Mouse (Mus musculus) forebrain, embryonic 16.5 days (tissue): Measurements from ENCODE around the gene Slc7a15. TPM values are rescaled to one million over a fixed set of nuclear protein-coding genes. Genes with fewer than 3 reads are reported as not detected.
A peak's percentile ranks its signal among the peaks of the same experiment; 100 is the strongest.
"Not testable (repeated sequence)": the region's sequence is repeated elsewhere in the genome, so short reads cannot be mapped to it uniquely, and the experiment has no call there.

Experiments used
- ATAC-seq: fragments of 200-750 bp; cut with Nextera tagmentation; 2 replicates; pipeline ENCODE4 v1.8.0; 2017; ENCODE audit warnings: mild to moderate bottlenecking, moderate library complexity
- H3K27ac ChIP-seq: fragments of 300-500 bp; sonication (generic); 2 replicates; pipeline ENCODE4 v1.5.1; 2014; ENCODE audit warnings: low read length, control low read depth
- H3K27me3 ChIP-seq: fragments of 300-500 bp; sonication (generic); replicated peaks from 2 replicates; pipeline ENCODE4 v1.6.1; 2014; ENCODE audit warnings: low read length; ENCODE audit not compliant: control insufficient read depth, insufficient read depth
- H3K36me3 ChIP-seq: fragments of 300-500 bp; sonication (generic); 2 replicates; pipeline ENCODE4 v1.6.1; 2014; ENCODE audit not compliant: control insufficient read depth, insufficient read depth
- H3K4me1 ChIP-seq: fragments of 300-500 bp; sonication (generic); replicated peaks from 2 replicates; pipeline ENCODE4 v1.6.1; 2014; ENCODE audit warnings: low read length; ENCODE audit not compliant: control insufficient read depth, insufficient read depth
- H3K4me2 ChIP-seq: fragments of 300-500 bp; sonication (generic); 2 replicates; pipeline ENCODE4 v1.6.1; 2014; ENCODE audit warnings: mild to moderate bottlenecking, low read length, control low read depth
- H3K4me3 ChIP-seq: fragments of 300-500 bp; sonication (generic); replicated peaks from 2 replicates; pipeline ENCODE4 v1.5.1; 2014; ENCODE audit warnings: mild to moderate bottlenecking, low read length, control low read depth
- H3K9ac ChIP-seq: fragments of 300-500 bp; sonication (generic); replicated peaks from 2 replicates; pipeline ENCODE4 v1.6.1; 2014; ENCODE audit warnings: low read depth, low read length, control low read depth
- H3K9me3 ChIP-seq: fragments of 300-500 bp; sonication (generic); 2 replicates; pipeline ENCODE4 v1.6.1; 2016; ENCODE audit warnings: low read length; ENCODE audit not compliant: control insufficient read depth
- WGBS: fragments of 180-500 bp; shearing (Covaris S2); extraction: QIAGEN DNeasy Blood & Tissue Kit; methylation state at CpG from one replicate; pipeline ENCODE4 v1.1.7; 2014; 5-methylcytosine and 5-hydroxymethylcytosine counted together
- polyA plus RNA-seq: library from polyadenylated mRNA; unstranded; fragments of >200 nt; fragmentation: Nextera tagmentation; extraction: Ambion mirVana; gene quantifications from 2 replicates; pipeline ENCODE4 v1.2.1, GENCODE M21; 2015

Slc7a15 gene
- not detected in 2 replicates for polyA plus RNA-seq

- 93% methylated on average over 7 of the region's 7 CpGs for WGBS
- ATAC-seq, H3K4me3 ChIP-seq, H3K27me3 ChIP-seq, H3K4me2 ChIP-seq, H3K9me3 ChIP-seq, H3K4me1 ChIP-seq, H3K36me3 ChIP-seq, H3K9ac ChIP-seq, H3K27ac ChIP-seq: not testable (repeated sequence)
Observed at GRCm38 (mm10) chr12:8598966-8599365, at the start of gene Slc7a15. Gene Slc7a15, minus strand, starts transcription at chr12:8599066.

- not testable (repeated sequence) for H3K27me3 ChIP-seq, H3K9ac ChIP-seq, H3K36me3 ChIP-seq, H3K27ac ChIP-seq, H3K4me2 ChIP-seq, H3K4me3 ChIP-seq, ATAC-seq, H3K4me1 ChIP-seq, H3K9me3 ChIP-seq
- 75% methylated on average over 8 of the region's 8 CpGs for WGBS
Observed at GRCm38 (mm10) chr12:8648211-8648610, 49.3 kb upstream of the Slc7a15 start.

GRCm38 (mm10) chr12:8641425-8641735 is 42.5 kb upstream of the Slc7a15 start:
- Histone ChIP-seq H3K4me2 (peak overlapping the region; percentile 52), H3K36me3 (no peaks in the 10 kb centered on the region), H3K27ac (peak overlapping the region; percentile 6), H3K9me3 (no peaks in the 10 kb centered on the region), H3K4me3 (peak overlapping the region; percentile 98), H3K27me3 (no peaks in the 10 kb centered on the region), H3K9ac (peak overlapping the region; percentile 99), H3K4me1 (no peaks in the 10 kb centered on the region)
- peak; percentile 51 for ATAC-seq
- whole genome bisulfite sequencing: 4% methylated on average over 10 of the region's 10 CpGs

- under 1% methylated on average over 46 of the region's 47 CpGs for WGBS
- peak; percentile 99 for ATAC-seq
Observed at GRCm38 (mm10) chr12:8640711-8641424, 42.0 kb upstream of the Slc7a15 start.

GRCm38 (mm10) chr12:8640186-8640585 is 41.3 kb upstream of the Slc7a15 start:
- not testable (repeated sequence) for ATAC-seq, H3K27ac ChIP-seq, H3K36me3 ChIP-seq

More at GRCm38 (mm10) chr12:8640711-8641424, 42.0 kb upstream of the Slc7a15 start:
- Histone ChIP-seq H3K4me1 (no peaks in the 10 kb centered on the region), H3K27me3 (no peaks in the 10 kb centered on the region), H3K27ac (peak overlapping the region; percentile 98), H3K9ac (peak overlapping the region; percentile 99), H3K36me3 (no peaks in the 10 kb centered on the region), H3K9me3 (no peaks in the 10 kb centered on the region), H3K4me2 (peak overlapping the region; percentile 52), H3K4me3 (peak overlapping the region; percentile 98)

GRCm38 (mm10) chr12:8638411-8639087 is 39.7 kb upstream of the Slc7a15 start:
- not testable (repeated sequence) for H3K36me3 ChIP-seq, H3K4me2 ChIP-seq, H3K27me3 ChIP-seq, ATAC-seq, H3K4me1 ChIP-seq, H3K9me3 ChIP-seq, H3K4me3 ChIP-seq, H3K27ac ChIP-seq, H3K9ac ChIP-seq
- WGBS: 76% methylated on average over 10 of the region's 10 CpGs

More at GRCm38 (mm10) chr12:8640186-8640585, 41.3 kb upstream of the Slc7a15 start:
- Histone ChIP-seq H3K9ac (peak overlapping the region; percentile 49), H3K4me2 (peak overlapping the region; percentile 55), H3K4me3 (peak overlapping the region; percentile 98)
- 5% methylated on average over 2 of the region's 2 CpGs for WGBS
- H3K27me3 ChIP-seq, H3K9me3 ChIP-seq, H3K4me1 ChIP-seq: not testable (repeated sequence)

GRCm38 (mm10) chr12:8636945-8637344 is 38.1 kb upstream of the Slc7a15 start:
- ATAC-seq: no peak
- Histone ChIP-seq H3K9me3 (no peaks in the 10 kb centered on the region), H3K36me3 (no peaks in the 10 kb centered on the region), H3K4me3 (no peak overlapping the region), H3K27me3 (no peaks in the 10 kb centered on the region), H3K9ac (no peak overlapping the region), H3K4me1 (no peaks in the 10 kb centered on the region), H3K27ac (no peak overlapping the region), H3K4me2 (no peak overlapping the region)
- WGBS: 95% methylated on average over 14 of the region's 14 CpGs

- 99% methylated on average over 4 of the region's 4 CpGs for WGBS
- Histone ChIP-seq H3K4me2 (no peak overlapping the region), H3K4me3 (no peak overlapping the region), H3K9me3 (no peaks in the 10 kb centered on the region), H3K36me3 (no peaks in the 10 kb centered on the region), H3K4me1 (no peaks in the 10 kb centered on the region), H3K27me3 (no peaks in the 10 kb centered on the region), H3K27ac (no peak overlapping the region), H3K9ac (no peak overlapping the region)
- ATAC-seq: no peak
Observed at GRCm38 (mm10) chr12:8635546-8635945, 36.7 kb upstream of the Slc7a15 start.

GRCm38 (mm10) chr12:8634306-8634705 is 35.4 kb upstream of the Slc7a15 start:
- Histone ChIP-seq H3K4me3 (no peak overlapping the region), H3K9ac (no peak overlapping the region), H3K4me2 (no peak overlapping the region), H3K36me3 (no peaks in the 10 kb centered on the region), H3K9me3 (no peaks in the 10 kb centered on the region), H3K4me1 (no peaks in the 10 kb centered on the region), H3K27me3 (no peaks in the 10 kb centered on the region), H3K27ac (no peak overlapping the region)
- WGBS: 96% methylated on average over 1 of the region's 1 CpGs
- ATAC-seq: no peak
